Comparison of ENCODE assay signal across 16 mouse cellular contexts in the genomic region with DNA sequence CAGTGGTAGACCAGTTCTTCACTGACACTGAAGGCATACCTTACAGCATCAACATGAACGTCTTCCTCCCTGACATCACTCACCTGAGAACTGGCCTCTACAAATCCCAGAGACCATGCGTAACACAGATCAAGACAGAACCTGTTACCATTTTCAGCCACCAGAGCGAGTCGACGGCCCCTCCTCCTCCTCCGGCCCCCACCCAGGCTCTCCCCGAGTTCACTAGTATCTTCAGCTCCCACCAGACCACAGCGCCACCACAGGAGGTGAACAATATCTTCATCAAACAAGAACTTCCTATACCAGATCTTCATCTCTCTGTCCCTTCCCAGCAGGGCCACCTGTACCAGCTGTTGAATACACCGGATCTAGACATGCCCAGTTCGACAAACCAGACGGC. TPM values are rescaled to one million over a fixed set of nuclear protein-coding genes. Genes with fewer than 3 reads are reported as not detected.
DNase-seq lines count a peak whose midpoint lies in the region; ATAC-seq lines count a peak whose summit lies in the region.
"Had no signal": no experiment of that assay in that cellular context is flagged by ENCODE, and none has a peak within 500 bp of the region (broad histone marks: within the 10 kb centered on the region; RNA-seq: fewer than 3 reads in every experiment).

No protein-coding gene starts in this region.

- DNase-seq in CD4-positive, CD25-positive, alpha-beta regulatory T cell, adult 2 months (ENCODE audit: low read depth, low spot score): peak; percentile 3
- peak; percentile 5 for DNase-seq in thymus, postnatal 0 days (ENCODE audit: low spot score)
- no peak for DNase-seq in thymus, postnatal 10 days (ENCODE audit: low spot score in 2 of 2)
- DNase-seq in intestine, embryonic 14.5 days (ENCODE audit: low spot score): peak; percentile 75
- no peak for DNase-seq in spleen, postnatal 36 days (ENCODE audit: low spot score in 2 of 2)
- DNase-seq in embryo, embryonic 10 days (ENCODE audit: low spot score): no peak
- DNase-seq: adrenal gland, postnatal 25 days; cerebellum, adult 9-10 months; thymus, postnatal 36 days had no signal

- peaks cover 5% of the 10 kb centered on the region for H3K36me3 ChIP-seq in intestine, embryonic 14.5 days (ENCODE audit: control insufficient read depth, insufficient read depth, low read length)
- H3K36me3 ChIP-seq in stomach, embryonic 16.5 days (ENCODE audit: control insufficient read depth, insufficient read depth, low read length): no peaks in the 10 kb centered on the region
- H3K36me3 ChIP-seq: kidney, embryonic 15.5 days; liver, embryonic 12.5 days; midbrain, embryonic 12.5 days; neural tube, embryonic 13.5 days had no signal

- H3K4me3 ChIP-seq in intestine, embryonic 14.5 days (ENCODE audit: low read depth, low read length): peak overlapping the region; percentile 68
- peak overlapping the region; percentile 66 for H3K4me3 ChIP-seq in stomach, embryonic 16.5 days (replicated peaks; ENCODE audit: low read length)
- H3K4me3 ChIP-seq: kidney, embryonic 15.5 days; liver, embryonic 12.5 days; midbrain, embryonic 12.5 days had no signal

- WGBS in intestine, embryonic 14.5 days: 53% methylated on average over 11 of the region's 11 CpGs
- 51% methylated on average over 11 of the region's 11 CpGs for WGBS in stomach, embryonic 16.5 days

- peaks cover 24% of the 10 kb centered on the region for H3K27me3 ChIP-seq in intestine, embryonic 14.5 days (replicated peaks; ENCODE audit: control insufficient read depth, insufficient read depth, low read length)
- H3K27me3 ChIP-seq in stomach, embryonic 16.5 days (ENCODE audit: control insufficient read depth, insufficient read depth, low read length): no peaks in the 10 kb centered on the region
- H3K27me3 ChIP-seq: Patski had no signal

- H3K9me3 ChIP-seq in intestine, embryonic 14.5 days (ENCODE audit: control insufficient read depth, low read length): no peaks in the 10 kb centered on the region
- H3K9me3 ChIP-seq in stomach, embryonic 16.5 days (replicated peaks; ENCODE audit: control insufficient read depth, low read length): no peaks in the 10 kb centered on the region
- H3K9me3 ChIP-seq: kidney, embryonic 15.5 days; liver, embryonic 12.5 days; midbrain, embryonic 12.5 days; neural tube, embryonic 13.5 days had no signal

- H3K4me2 ChIP-seq in intestine, embryonic 14.5 days (ENCODE audit: low read length): peak overlapping the region; percentile 62
- peak overlapping the region; percentile 77 for H3K4me2 ChIP-seq in stomach, embryonic 16.5 days (ENCODE audit: low read depth, low read length)
- H3K4me2 ChIP-seq: kidney, embryonic 15.5 days; liver, embryonic 12.5 days; midbrain, embryonic 12.5 days had no signal

- H3K9ac ChIP-seq in intestine, embryonic 14.5 days (ENCODE audit: low read length): peak overlapping the region; percentile 76
- H3K9ac ChIP-seq in stomach, embryonic 16.5 days (ENCODE audit: low read length): peak overlapping the region; percentile 85
- H3K9ac ChIP-seq: kidney, embryonic 15.5 days; liver, embryonic 12.5 days; midbrain, embryonic 12.5 days; neural tube, embryonic 13.5 days had no signal

- ATAC-seq in CD4-positive, CD25-positive, alpha-beta regulatory T cell, adult 4 months: no peak
- peak; percentile 29; the same call in 1 of the 2 replicates for ATAC-seq in intestine, embryonic 14.5 days (replicated peaks; ENCODE audit: low FRiP score, low TSS enrichment, low read depth)
- 0 out of 2 replicates have a peak, but pooled peaks have one; percentile 3 for ATAC-seq in stomach, embryonic 16.5 days (ENCODE audit: insufficient read depth, low FRiP score)
- ATAC-seq: liver, embryonic 12.5 days; Patski had no signal

- 0 out of 2 replicates have a peak, but pooled peaks cover 5% of the 10 kb centered on the region for H3K4me1 ChIP-seq in intestine, embryonic 14.5 days (replicated peaks; ENCODE audit: control insufficient read depth, insufficient read depth, low read length)
- no peaks in the 10 kb centered on the region for H3K4me1 ChIP-seq in stomach, embryonic 16.5 days (ENCODE audit: control insufficient read depth, insufficient read depth, low read length)

- no peak overlapping the region for H3K27ac ChIP-seq in intestine, embryonic 14.5 days (ENCODE audit: low read depth)
- peak overlapping the region; percentile 84 for H3K27ac ChIP-seq in stomach, embryonic 16.5 days (ENCODE audit: low read length)
- H3K27ac ChIP-seq: kidney, embryonic 15.5 days; liver, embryonic 12.5 days; midbrain, embryonic 12.5 days; neural tube, embryonic 13.5 days had no signal

RNA-seq across cellular contexts. Expression of a gene that starts 3.0 kb away (rescaled TPM):
- polyA plus RNA-seq in CD4-positive, CD25-positive, alpha-beta regulatory T cell, adult 4 months (2017; shearing (Covaris generic)): under 1 TPM in 1 of 2 experiments, not detected in 1; 0.11 TPM
- 1.6 and 2.3 TPM in 2 replicates for polyA plus RNA-seq in thymus, postnatal 0 days (2015; fragmentation: Nextera tagmentation; extraction: Ambion mirVana)
- polyA plus RNA-seq in intestine, embryonic 14.5 days (2014; fragmentation: Nextera tagmentation; extraction: Ambion mirVana): 82.6 and 93.4 TPM in 2 replicates
- 81.0 and 91.9 TPM in 2 replicates for polyA plus RNA-seq in stomach, embryonic 16.5 days (2015; fragmentation: Nextera tagmentation; extraction: Ambion mirVana)

Comparison
In these comparisons a context has a peak if more than half of its experiments do, and no peak if none do; other contexts are left out.
1. DNase-seq: peak in CD4-positive, CD25-positive, alpha-beta regulatory T cell, adult 2 months (single experiment), thymus, postnatal 0 days (single experiment) and intestine, embryonic 14.5 days (single experiment); none in thymus, postnatal 10 days (0 of 2), spleen, postnatal 36 days (0 of 2) and embryo, embryonic 10 days (single experiment).
2. RNA of a gene that starts 3.0 kb away (polyA plus RNA-seq): 82.6 to 93.4 TPM in intestine, embryonic 14.5 days and 81.0 to 91.9 TPM in stomach, embryonic 16.5 days; 1.6 to 2.3 TPM in thymus, postnatal 0 days and 0.11 TPM in CD4-positive, CD25-positive, alpha-beta regulatory T cell, adult 4 months; every median in the first group is over 10 times any median in the second.